Mouse (Mus musculus): Measurements from ENCODE around the gene Nr6a1. TPM values are rescaled to one million over a fixed set of nuclear protein-coding genes. Genes with fewer than 3 reads are reported as not detected.
A peak's percentile ranks its signal among the peaks of the same experiment; 100 is the strongest.

Nr6a1 gene
- polyA plus RNA-seq, 1 experiment: 7.9 TPM

DNA sequence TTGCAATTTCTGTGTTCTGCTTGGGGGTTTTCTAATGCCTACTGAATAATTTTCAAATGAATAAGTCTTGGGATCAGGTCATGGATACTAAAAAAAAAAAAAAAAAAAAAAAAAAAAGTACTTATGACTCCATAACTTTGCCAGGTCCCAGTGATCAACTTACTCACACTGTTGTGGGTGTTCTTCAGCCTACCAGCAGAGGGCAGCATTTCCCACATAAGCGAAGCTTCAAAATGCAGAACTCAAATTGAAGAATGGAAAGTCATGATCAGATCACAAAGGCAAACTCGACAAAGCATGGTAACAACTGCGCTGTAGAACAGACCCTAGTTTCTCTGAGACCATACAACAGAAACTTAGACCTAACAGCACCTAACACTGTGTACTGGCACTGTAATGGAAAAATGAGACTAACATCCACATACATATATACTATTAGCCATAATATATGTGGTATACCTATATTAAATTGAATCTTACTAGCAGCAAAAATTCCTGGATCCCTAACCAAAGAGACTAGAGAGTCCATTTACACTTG lies 130.3 kb downstream of the Nr6a1 start:
- Histone ChIP-seq H3K4me1 (ENCODE audit: control insufficient read depth, insufficient read depth, low read length) (no peaks in the 10 kb centered on the region), H3K27ac (ENCODE audit: insufficient read depth, low read length) (no peak overlapping the region), H3K4me3 (ENCODE audit: insufficient read depth, low read length) (no peak overlapping the region)
- TF ChIP-seq CTCF (IDR thresholded peaks at IDR 0.05; ENCODE audit: extremely low read depth, insufficient read depth, low read length) (peak; percentile 92), POLR2A (IDR thresholded peaks at IDR 0.05; ENCODE audit: extremely low read depth, insufficient read depth, low read length) (no peak)

DNA sequence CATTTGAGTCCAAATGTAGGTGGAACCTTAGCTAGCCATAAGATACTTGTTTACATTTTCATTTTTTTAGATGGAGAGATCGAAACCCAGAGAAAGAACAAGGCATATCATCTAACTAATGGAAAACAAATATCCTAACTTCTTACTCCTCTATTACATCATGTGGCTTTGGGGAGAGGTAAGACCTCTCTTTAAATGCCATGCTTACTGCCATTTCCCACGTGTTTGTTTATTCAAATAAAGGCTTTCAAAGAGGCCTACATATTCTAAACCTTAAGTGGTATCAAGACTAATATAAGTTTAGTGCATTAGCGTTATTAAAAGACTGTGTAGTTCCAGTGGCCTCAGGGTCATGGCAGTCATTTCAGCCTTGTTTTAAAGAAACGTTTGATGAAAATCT lies 140.2 kb downstream of the Nr6a1 start:
- TF ChIP-seq CTCF (IDR thresholded peaks at IDR 0.05; ENCODE audit: extremely low read depth, insufficient read depth, low read length) (no peak), POLR2A (IDR thresholded peaks at IDR 0.05; ENCODE audit: extremely low read depth, insufficient read depth, low read length) (no peak)
- H3K27ac ChIP-seq (ENCODE audit: insufficient read depth, low read length): no peak overlapping the region
- H3K4me1 ChIP-seq (ENCODE audit: control insufficient read depth, insufficient read depth, low read length): no peaks in the 10 kb centered on the region
- no peak overlapping the region for H3K4me3 ChIP-seq (ENCODE audit: insufficient read depth, low read length)

DNA sequence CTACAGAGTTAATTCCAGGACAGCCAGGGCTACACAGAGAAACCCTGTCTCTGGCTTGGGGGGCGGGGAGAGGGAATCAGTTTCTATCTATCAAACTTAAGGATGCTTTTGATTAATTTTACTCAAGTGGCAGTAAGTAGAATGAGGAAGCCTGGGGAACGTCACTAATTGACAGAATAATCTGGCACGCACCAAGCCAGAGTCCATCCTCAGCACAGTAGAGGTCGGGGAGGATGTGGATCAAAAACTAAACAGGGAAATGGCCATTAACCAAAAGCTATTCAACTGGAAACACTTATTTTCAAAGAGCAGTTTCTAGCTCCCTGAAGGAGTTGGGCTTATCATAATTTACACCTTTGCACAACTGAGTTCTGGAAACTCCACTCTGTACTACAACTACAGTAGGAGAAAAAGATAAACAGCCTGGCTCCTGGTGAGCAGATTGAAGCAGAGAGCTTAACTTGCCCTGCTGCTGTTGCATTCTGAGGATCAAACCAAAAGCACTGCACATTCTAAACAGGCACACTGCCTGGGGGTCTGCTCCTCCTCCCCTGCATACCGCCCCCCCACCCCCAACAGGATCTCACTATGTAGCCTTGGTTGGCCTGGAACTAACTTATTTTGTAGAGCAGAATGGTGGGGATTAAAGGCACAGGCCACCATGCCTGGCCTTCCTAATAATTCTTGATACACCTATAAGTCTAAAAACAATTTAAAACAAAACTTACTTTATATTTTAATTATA lies 141.1 kb downstream of the Nr6a1 start:
- TF ChIP-seq POLR2A (IDR thresholded peaks at IDR 0.05; ENCODE audit: extremely low read depth, insufficient read depth, low read length): no peak
- TF ChIP-seq CTCF (IDR thresholded peaks at IDR 0.05; ENCODE audit: extremely low read depth, insufficient read depth, low read length): no peak
- no peak overlapping the region for H3K27ac ChIP-seq (ENCODE audit: insufficient read depth, low read length)

DNA sequence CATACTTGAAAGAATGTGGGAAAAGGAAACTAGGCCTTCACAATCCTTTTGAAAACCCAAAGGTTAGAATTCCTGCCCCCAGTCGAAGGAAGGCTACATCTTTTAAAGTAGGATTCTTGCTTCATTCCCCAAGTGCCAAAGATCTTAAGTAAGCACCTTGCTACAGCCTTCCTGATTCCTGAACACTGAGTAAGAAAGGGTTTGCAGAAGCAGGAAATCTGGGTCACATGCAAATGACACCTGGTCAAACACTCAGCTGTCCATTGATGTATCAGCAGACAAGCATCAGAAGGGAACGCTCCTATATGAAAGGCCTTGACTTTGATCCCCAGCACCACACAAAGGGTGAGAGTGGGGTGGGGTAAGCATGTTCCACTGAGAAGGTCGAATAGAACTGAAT lies 142.4 kb downstream of the Nr6a1 start:
- H3K27ac ChIP-seq (ENCODE audit: insufficient read depth, low read length): no peak overlapping the region
- TF ChIP-seq CTCF (IDR thresholded peaks at IDR 0.05; ENCODE audit: extremely low read depth, insufficient read depth, low read length) (no peak), POLR2A (IDR thresholded peaks at IDR 0.05; ENCODE audit: extremely low read depth, insufficient read depth, low read length) (no peak)
- H3K4me3 ChIP-seq (ENCODE audit: insufficient read depth, low read length): no peak overlapping the region
- H3K4me1 ChIP-seq (ENCODE audit: control insufficient read depth, insufficient read depth, low read length): no peaks in the 10 kb centered on the region

More for the DNA sequence above, 141.1 kb downstream of the Nr6a1 start:
- no peaks in the 10 kb centered on the region for H3K4me1 ChIP-seq (ENCODE audit: control insufficient read depth, insufficient read depth, low read length)
- no peak overlapping the region for H3K4me3 ChIP-seq (ENCODE audit: insufficient read depth, low read length)

DNA sequence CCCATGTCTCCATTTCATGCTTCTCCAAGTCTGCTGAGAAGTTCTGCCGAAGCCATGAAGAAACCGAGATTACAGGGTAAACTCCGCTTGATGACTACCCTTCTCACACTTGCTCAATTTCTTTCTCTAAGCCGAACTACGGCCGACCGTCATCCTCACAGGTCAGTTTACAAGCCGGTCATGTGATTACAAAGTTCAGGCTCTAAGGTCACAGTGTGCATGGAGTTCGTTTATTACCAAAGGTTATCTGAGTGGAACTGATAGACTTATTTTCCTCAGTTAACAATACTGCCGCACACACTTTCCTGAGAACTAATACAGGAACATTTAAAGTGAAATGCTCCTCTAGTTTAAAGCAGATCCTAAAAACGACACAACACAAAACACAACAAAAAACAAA lies 143.1 kb downstream of the Nr6a1 start:
- TF ChIP-seq POLR2A (IDR thresholded peaks at IDR 0.05; ENCODE audit: extremely low read depth, insufficient read depth, low read length) (no peak), CTCF (IDR thresholded peaks at IDR 0.05; ENCODE audit: extremely low read depth, insufficient read depth, low read length) (no peak)
- H3K4me1 ChIP-seq (ENCODE audit: control insufficient read depth, insufficient read depth, low read length): no peaks in the 10 kb centered on the region
- no peak overlapping the region for H3K4me3 ChIP-seq (ENCODE audit: insufficient read depth, low read length)
- H3K27ac ChIP-seq (ENCODE audit: insufficient read depth, low read length): no peak overlapping the region

DNA sequence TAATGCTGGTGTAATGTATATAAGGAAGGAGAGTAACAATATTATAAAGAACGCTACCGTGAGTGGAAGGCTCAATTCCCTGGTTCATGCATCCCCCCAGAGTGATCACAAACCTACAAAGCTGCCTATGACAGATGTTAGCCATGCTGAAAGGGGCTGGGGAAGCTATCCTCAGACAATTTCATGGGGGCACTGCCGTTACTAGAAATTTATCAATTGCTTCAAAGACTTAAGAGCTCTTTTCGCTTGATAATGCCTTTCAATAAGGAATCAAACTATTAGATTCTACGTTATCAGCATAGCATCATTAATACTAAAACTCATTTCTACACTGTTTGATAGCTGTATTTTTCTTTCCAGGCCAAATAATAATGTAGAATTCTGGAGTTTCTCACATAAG lies 144.1 kb downstream of the Nr6a1 start:
- H3K27ac ChIP-seq (ENCODE audit: insufficient read depth, low read length): no peak overlapping the region
- H3K4me1 ChIP-seq (ENCODE audit: control insufficient read depth, insufficient read depth, low read length): no peaks in the 10 kb centered on the region
- no peak overlapping the region for H3K4me3 ChIP-seq (ENCODE audit: insufficient read depth, low read length)
- no peak for TF ChIP-seq POLR2A (IDR thresholded peaks at IDR 0.05; ENCODE audit: extremely low read depth, insufficient read depth, low read length)
- no peak for TF ChIP-seq CTCF (IDR thresholded peaks at IDR 0.05; ENCODE audit: extremely low read depth, insufficient read depth, low read length)

DNA sequence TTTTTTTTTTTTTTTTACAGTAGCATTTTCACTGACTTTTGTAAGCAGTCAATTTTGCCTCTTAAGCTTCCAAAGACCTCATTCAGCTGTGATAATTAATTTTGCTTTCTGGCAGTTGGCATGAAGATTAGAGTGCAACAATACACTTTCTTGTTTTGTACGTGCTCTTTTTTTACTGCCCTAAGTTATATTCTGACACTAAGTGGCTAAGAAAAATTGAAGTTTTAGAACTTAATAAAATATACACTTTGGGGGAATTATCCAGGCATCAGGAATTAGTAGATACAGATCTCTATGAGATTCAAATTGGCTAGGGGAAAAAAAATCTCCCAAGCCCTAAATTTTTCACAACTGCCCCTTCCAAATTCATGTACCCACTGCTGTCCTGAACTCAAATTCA lies 144.8 kb downstream of the Nr6a1 start:
- Histone ChIP-seq H3K4me1 (ENCODE audit: control insufficient read depth, insufficient read depth, low read length) (peaks cover under 1% of the 10 kb centered on the region; the same call in 1 of the 2 replicates), H3K4me3 (ENCODE audit: insufficient read depth, low read length) (no peak overlapping the region), H3K27ac (ENCODE audit: insufficient read depth, low read length) (no peak overlapping the region)
- no peak for TF ChIP-seq CTCF (IDR thresholded peaks at IDR 0.05; ENCODE audit: extremely low read depth, insufficient read depth, low read length)
- TF ChIP-seq POLR2A (IDR thresholded peaks at IDR 0.05; ENCODE audit: extremely low read depth, insufficient read depth, low read length): no peak

DNA sequence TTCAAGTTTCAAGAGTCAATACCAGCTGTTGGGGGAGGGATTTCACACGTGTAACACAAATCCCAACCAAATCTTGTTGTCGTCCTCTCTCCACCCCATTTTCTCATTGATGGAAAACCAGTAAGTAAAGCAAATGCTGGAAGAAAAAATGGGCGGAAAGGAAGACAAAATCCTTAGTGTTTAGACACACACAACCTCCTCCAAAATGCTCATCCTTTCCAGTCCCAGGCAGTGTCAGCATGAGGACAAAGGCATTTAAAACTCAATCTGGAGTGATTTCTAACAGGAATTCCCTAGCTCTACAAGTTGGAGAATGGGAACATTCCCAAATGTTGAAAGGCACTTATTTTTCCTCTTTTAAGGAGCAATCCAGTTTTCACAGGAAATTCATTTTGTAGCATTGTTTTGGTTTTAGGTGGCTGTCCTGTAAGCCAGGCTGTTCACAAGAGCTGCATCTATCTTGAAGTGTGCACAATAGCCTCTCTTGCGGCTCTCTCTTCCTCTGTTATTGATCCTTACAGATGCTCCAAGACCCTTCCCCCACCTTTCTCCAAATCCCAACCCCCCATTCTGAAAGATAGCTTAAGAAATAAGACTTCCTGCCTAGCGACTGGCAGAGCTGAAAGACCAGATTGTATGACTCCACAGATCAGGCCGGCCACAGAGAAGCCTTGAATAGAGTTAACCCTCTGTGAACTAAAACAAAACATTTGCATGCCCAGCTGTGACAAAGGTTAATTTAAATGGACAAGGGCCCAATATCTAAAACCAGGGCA lies 145.4 kb downstream of the Nr6a1 start:
- TF ChIP-seq CTCF (IDR thresholded peaks at IDR 0.05; ENCODE audit: extremely low read depth, insufficient read depth, low read length) (no peak), POLR2A (IDR thresholded peaks at IDR 0.05; ENCODE audit: extremely low read depth, insufficient read depth, low read length) (no peak)
- Histone ChIP-seq H3K4me1 (ENCODE audit: control insufficient read depth, insufficient read depth, low read length) (peaks cover 2% of the 10 kb centered on the region; the same call in 1 of the 2 replicates), H3K4me3 (ENCODE audit: insufficient read depth, low read length) (no peak overlapping the region), H3K27ac (ENCODE audit: insufficient read depth, low read length) (no peak overlapping the region)

DNA sequence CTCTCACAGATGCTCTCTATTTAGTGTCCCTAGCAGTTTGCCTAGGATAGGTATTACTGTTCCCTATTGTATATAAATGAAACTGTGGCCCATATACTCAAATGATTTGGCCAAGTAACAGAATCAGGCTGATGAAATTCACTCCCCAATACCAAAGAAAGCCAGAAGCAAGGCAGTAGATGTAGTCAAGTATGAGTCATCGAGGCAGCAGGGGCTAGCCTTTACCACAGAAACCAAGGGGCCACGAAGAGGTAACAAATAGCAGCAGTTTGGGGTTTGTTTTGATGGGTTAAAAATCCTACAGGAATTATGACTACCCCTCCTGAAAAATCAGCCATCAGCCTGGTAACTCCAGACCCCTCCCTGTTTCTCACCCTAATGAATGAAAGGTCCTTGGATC lies 147.5 kb downstream of the Nr6a1 start:
- Histone ChIP-seq H3K4me1 (ENCODE audit: control insufficient read depth, insufficient read depth, low read length) (peaks cover 2% of the 10 kb centered on the region; the same call in 1 of the 2 replicates), H3K27ac (ENCODE audit: insufficient read depth, low read length) (no peak overlapping the region), H3K4me3 (ENCODE audit: insufficient read depth, low read length) (no peak overlapping the region)
- TF ChIP-seq POLR2A (IDR thresholded peaks at IDR 0.05; ENCODE audit: extremely low read depth, insufficient read depth, low read length) (no peak), CTCF (IDR thresholded peaks at IDR 0.05; ENCODE audit: extremely low read depth, insufficient read depth, low read length) (no peak)
